Mouse (Mus musculus): ENCODE results near the gene Ppp2r1a.

Ppp2r1a gene

GRCm38 (mm10) chr17:20944985-20945891, at the start of gene Ppp2r1a:
Gene Ppp2r1a, plus strand, starts transcription at chr17:20945311.
- peak; percentile 97 to 98 for DNase-seq

- DNase-seq: no peak
Observed at GRCm38 (mm10) chr17:20904991-20905390, 40.1 kb upstream of the Ppp2r1a start, which contains the start of gene Vmn1r231. Gene Vmn1r231, minus strand, starts transcription at chr17:20905091.

DNA sequence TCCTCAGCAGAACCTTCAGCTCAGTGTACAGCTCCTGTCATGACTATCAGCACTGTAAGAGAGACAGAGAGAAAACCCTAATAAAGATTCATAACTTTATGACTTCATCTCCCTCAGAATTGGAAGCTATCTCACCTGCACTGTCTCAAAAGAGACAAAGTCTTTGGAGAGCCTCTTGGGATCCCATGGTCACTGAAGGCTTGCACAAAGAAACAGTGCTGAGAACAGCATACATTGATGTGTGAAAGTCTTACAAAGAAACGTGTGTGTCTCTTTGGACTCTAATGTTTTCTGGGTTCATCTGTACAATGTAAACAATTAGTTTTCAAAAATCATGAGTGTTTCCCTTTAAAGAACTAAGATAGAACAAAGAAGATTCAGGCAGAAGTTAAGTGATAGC, 25.5 kb upstream of the Ppp2r1a start, which contains the start of gene Vmn1r232:
Gene Vmn1r232 (minus strand): TSS at position 101 of the 400 bp plus-strand sequence.
- DNase-seq: no peak

DNA sequence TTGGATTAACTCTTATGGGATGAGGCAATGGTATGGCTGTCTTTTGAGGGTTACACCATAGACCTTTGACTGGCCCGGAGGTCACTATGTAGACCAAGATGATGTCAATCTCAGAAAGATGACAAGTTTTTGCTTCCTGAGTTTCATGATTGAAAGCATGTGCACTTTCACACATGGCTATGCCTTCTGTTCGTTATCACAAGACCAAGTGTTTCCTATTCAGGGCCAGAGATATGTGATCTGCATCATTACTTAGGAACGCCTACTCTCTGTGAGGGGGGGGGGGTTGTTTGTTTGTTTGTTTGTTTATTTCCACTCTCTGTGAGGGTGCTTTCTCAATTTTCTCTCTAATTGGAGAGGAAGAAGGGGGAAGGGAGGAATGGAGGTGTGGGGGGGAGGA, 885 bp upstream of the Ppp2r1a start:
- DNase-seq: no peak

DNA sequence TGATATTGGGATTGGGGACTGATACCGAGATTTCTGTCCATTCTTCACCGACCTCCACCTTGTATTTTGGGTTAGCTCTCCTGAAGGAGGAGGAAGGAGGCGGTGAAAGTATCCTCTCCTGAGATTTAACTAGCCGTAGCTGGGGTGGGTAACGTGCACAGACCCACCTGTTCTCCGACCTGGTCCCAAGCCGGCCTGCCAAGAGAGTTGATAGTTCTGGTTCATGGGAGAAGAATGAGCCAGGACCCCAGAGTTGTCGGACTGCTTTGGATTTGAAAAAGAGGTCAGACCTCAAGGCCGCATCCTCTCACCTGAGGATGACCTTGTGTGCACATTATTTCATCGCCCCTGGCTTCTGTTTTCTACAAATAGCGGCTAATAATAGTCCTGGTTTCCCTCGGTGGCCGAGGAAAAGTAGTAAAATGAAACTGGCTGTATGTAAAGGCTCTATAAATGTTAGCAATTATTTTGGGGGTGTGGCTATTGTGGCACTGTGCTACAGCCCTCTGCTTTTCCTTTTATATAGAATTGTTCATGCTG, 985 bp downstream of the Ppp2r1a start:
- DNase-seq: peak; percentile 21 to 27

- no peak for DNase-seq
Observed at GRCm38 (mm10) chr17:20946636-20947035, 1.5 kb downstream of the Ppp2r1a start.

DNA sequence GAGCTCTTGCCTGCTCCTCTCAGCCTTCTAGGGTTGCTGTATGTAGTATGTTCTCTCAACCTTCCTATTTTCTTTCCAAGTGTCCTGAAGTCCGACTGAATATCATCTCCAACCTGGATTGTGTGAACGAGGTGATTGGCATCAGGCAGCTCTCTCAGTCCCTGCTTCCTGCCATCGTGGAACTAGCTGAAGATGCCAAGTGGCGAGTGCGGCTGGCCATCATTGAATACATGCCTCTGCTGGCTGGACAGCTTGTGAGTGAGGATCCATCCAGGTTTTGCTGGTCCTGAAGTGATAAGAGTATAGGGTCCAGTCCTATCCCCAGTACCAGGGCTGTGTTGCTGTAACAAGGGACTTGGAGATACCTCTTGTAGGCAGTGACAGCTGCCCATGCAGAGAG, 15.3 kb downstream of the Ppp2r1a start:
- no peak for DNase-seq

DNA sequence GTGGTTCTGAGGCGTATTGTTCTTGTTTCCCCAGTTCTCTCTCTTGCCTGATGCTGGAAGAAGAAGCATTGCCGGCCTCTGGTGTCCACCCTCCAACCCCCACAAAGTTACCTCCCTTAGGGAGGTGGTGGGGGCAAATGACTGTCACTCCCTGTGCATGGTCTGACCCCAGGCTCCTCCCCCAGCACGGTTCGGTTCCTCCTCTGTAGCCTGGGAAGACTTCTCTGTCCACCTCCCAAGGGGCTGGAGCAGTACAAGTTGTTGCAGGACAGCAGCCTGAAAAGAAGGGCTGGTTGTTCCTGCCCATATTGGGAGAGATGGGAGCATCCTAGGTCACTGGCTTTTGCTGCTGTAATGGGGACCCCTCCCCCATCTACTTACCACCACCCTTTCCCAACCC, 20.3 kb downstream of the Ppp2r1a start:
- DNase-seq: no peak

- DNase-seq: no peak
Observed at GRCm38 (mm10) chr17:20966681-20967080, 21.6 kb downstream of the Ppp2r1a start.

- no peak for DNase-seq
Observed at GRCm38 (mm10) chr17:20993716-20994115, 48.6 kb downstream of the Ppp2r1a start.

DNA sequence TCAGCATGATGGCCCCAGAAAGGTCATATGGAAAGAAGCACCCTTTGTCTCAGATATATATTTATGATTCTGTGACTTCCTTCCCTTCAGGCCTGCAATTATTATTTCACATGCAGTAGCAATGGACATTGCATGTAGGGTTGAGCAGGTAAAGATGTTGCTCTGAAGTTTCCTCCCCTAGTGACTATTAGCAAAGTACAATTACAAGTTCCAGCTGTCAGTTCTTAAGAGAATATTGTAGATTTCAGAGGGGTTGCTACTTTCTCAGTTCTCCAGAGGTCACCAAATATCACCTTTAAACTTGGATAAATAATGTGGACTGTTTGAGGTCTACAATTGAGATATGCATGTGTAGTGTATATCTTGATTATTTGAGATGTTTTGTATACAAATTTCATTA, 51.3 kb downstream of the Ppp2r1a start, which contains the start of gene Vmn1r233:
Gene Vmn1r233 (minus strand): TSS at position 101 of the 400 bp plus-strand sequence.
- no peak for DNase-seq

DNA sequence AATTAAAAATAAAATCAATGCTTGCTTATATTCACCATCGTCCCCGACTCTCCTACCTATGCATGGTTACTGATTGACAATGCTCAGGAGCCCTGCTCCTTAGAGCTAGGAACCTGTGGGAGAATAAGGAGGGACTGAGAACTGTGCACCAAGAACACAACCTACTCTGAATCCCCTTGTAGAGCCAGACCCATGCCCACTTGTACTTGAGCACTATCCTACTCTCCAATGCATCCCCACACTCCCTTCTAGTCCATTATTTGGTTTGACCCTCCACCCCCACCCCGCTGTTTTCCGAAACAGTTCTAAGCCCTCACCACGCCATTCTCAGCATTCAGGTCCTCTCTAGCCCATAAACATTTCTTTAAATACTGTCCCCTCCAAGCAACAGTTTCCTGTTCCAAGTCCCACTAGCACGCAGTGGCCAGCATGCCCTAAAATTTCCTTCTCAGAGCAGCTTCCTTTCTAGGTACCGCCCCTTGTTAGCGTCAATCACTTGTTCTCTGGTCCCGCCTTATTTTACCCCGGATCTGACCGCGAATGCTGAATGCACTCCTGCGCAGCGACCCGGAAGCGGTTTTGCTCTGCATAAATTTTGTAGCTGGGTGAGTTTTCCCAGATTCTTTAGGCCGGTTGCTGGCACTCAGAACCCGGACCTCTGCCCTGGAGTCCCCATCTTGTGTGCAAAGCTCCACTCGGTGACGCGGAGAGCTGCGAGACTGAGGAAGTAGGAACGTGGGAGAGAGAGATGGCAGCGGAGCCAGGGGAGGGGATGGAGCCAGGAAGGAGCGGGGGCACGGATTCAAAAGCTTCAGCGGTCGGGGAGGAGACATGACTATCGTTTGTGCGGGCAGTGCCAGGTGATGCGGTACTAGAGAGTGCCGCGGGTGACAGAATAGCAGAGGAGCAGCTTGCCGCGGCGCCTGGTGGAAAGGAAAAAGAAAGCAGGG, 63.5 kb downstream of the Ppp2r1a start, which contains the start of gene Zfp160:
Gene Zfp160 (plus strand): TSS at position 522 of the 950 bp plus-strand sequence.
- peak; percentile 81 to 83 for DNase-seq

- DNase-seq: peak; percentile 3 to 25
Observed at GRCm38 (mm10) chr17:21009726-21010125, 64.6 kb downstream of the Ppp2r1a start.
